Mouse (Mus musculus): ENCODE data around the gene Olfr433. TPM values are rescaled to one million over a fixed set of nuclear protein-coding genes. Genes with fewer than 3 reads are reported as not detected.
"Not testable (repeated sequence)": the region's sequence is repeated elsewhere in the genome, so short reads cannot be mapped to it uniquely, and the experiment has no call there.

Olfr433 gene
- polyA plus RNA-seq (2016; fragmentation: Nextera tagmentation; extraction: Ambion mirVana): 0.05 TPM in 1 of 2 replicates, not detected in the other

GRCm38 (mm10) chr1:174040523-174041177 is at the start of gene Olfr433:
Olfr433 (plus strand) TSS chr1:174040705.
- no peaks in the 10 kb centered on the region for H3K27me3 ChIP-seq (replicated peaks)
- H3K36me3 ChIP-seq: no peaks in the 10 kb centered on the region
- no peak for ATAC-seq (ENCODE audit: insufficient number of reproducible peaks, low FRiP score)
- no peak within 1 kb of the TSS for H3K4me2 ChIP-seq
- H3K4me3 ChIP-seq: no peak within 1 kb of the TSS
- no peak within 1 kb of the TSS for H3K27ac ChIP-seq (ENCODE audit: poor library complexity, severe bottlenecking)
- 67% methylated on average over 7 of the region's 7 CpGs for WGBS
- no peaks in the 10 kb centered on the region for H3K9me3 ChIP-seq (replicated peaks)
- no peaks in the 10 kb centered on the region for H3K4me1 ChIP-seq (replicated peaks)
- no peak within 1 kb of the TSS for H3K9ac ChIP-seq

- H3K4me1 ChIP-seq (replicated peaks): no peaks in the 10 kb centered on the region
Observed at GRCm38 (mm10) chr1:173995003-173995402, 45.5 kb upstream of the Olfr433 start.

GRCm38 (mm10) chr1:174004352-174005109 is 36.0 kb upstream of the Olfr433 start:
- not testable (repeated sequence) for ATAC-seq (ENCODE audit: insufficient number of reproducible peaks, low FRiP score); H3K9ac ChIP-seq; H3K4me1 ChIP-seq (replicated peaks); H3K27me3 ChIP-seq (replicated peaks); H3K4me3 ChIP-seq; H3K9me3 ChIP-seq (replicated peaks); H3K36me3 ChIP-seq; H3K4me2 ChIP-seq; H3K27ac ChIP-seq (ENCODE audit: poor library complexity, severe bottlenecking)
- WGBS: 49% methylated on average over 2 of the region's 3 CpGs

More at GRCm38 (mm10) chr1:173995003-173995402, 45.5 kb upstream of the Olfr433 start:
- no peaks in the 10 kb centered on the region for H3K27me3 ChIP-seq (replicated peaks)
- no peaks in the 10 kb centered on the region for H3K9me3 ChIP-seq (replicated peaks)
- H3K9ac ChIP-seq: no peak overlapping the region
- no peaks in the 10 kb centered on the region for H3K36me3 ChIP-seq
- H3K4me3 ChIP-seq: no peak overlapping the region
- no peak overlapping the region for H3K4me2 ChIP-seq
- 76% methylated on average over 4 of the region's 4 CpGs for WGBS
- no peak for ATAC-seq (ENCODE audit: insufficient number of reproducible peaks, low FRiP score)
- H3K27ac ChIP-seq (ENCODE audit: poor library complexity, severe bottlenecking): no peak overlapping the region

GRCm38 (mm10) chr1:174007050-174007449 is 33.5 kb upstream of the Olfr433 start:
- H3K27ac ChIP-seq (ENCODE audit: poor library complexity, severe bottlenecking); H3K27me3 ChIP-seq (replicated peaks); H3K4me2 ChIP-seq; H3K36me3 ChIP-seq; H3K9ac ChIP-seq; ATAC-seq (ENCODE audit: insufficient number of reproducible peaks, low FRiP score); H3K4me3 ChIP-seq; H3K9me3 ChIP-seq (replicated peaks); H3K4me1 ChIP-seq (replicated peaks): not testable (repeated sequence)

GRCm38 (mm10) chr1:174031698-174032097 is 8.8 kb upstream of the Olfr433 start, which contains the start of gene Ifi205:
Ifi205 (minus strand) TSS chr1:174031810.
- no peak for ATAC-seq (ENCODE audit: insufficient number of reproducible peaks, low FRiP score)

GRCm38 (mm10) chr1:174035841-174036240 is 4.7 kb upstream of the Olfr433 start:
- Histone ChIP-seq H3K4me3 (no peak overlapping the region), H3K27me3 (replicated peaks) (no peaks in the 10 kb centered on the region), H3K9me3 (replicated peaks) (no peaks in the 10 kb centered on the region), H3K27ac (ENCODE audit: poor library complexity, severe bottlenecking) (no peak overlapping the region), H3K4me2 (no peak overlapping the region), H3K9ac (no peak overlapping the region), H3K36me3 (no peaks in the 10 kb centered on the region), H3K4me1 (replicated peaks) (no peaks in the 10 kb centered on the region)
- WGBS: 64% methylated on average over 4 of the region's 4 CpGs
- ATAC-seq (ENCODE audit: insufficient number of reproducible peaks, low FRiP score): no peak

More at GRCm38 (mm10) chr1:174031698-174032097, 8.8 kb upstream of the Olfr433 start, which contains the start of gene Ifi205:
- H3K9ac ChIP-seq: no peak within 1 kb of the TSS
- no peaks in the 10 kb centered on the region for H3K27me3 ChIP-seq (replicated peaks)
- no peaks in the 10 kb centered on the region for H3K36me3 ChIP-seq
- H3K27ac ChIP-seq (ENCODE audit: poor library complexity, severe bottlenecking): no peak within 1 kb of the TSS
- H3K4me1 ChIP-seq (replicated peaks): no peaks in the 10 kb centered on the region
- no peak within 1 kb of the TSS for H3K4me3 ChIP-seq
- H3K4me2 ChIP-seq: no peak within 1 kb of the TSS
- WGBS: 59% methylated on average over 1 of the region's 1 CpGs
- no peaks in the 10 kb centered on the region for H3K9me3 ChIP-seq (replicated peaks)

GRCm38 (mm10) chr1:174038480-174038879 is 2.0 kb upstream of the Olfr433 start:
- H3K9me3 ChIP-seq (replicated peaks): no peaks in the 10 kb centered on the region
- H3K36me3 ChIP-seq: no peaks in the 10 kb centered on the region
- no peaks in the 10 kb centered on the region for H3K4me1 ChIP-seq (replicated peaks)
- H3K4me3 ChIP-seq: no peak overlapping the region
- 86% methylated on average over 3 of the region's 3 CpGs for WGBS
- H3K4me2 ChIP-seq: no peak overlapping the region
- no peak overlapping the region for H3K9ac ChIP-seq
- H3K27me3 ChIP-seq (replicated peaks): no peaks in the 10 kb centered on the region
- no peak for ATAC-seq (ENCODE audit: insufficient number of reproducible peaks, low FRiP score)
- H3K27ac ChIP-seq (ENCODE audit: poor library complexity, severe bottlenecking): no peak overlapping the region

GRCm38 (mm10) chr1:174042091-174042884 is 1.8 kb downstream of the Olfr433 start:
- not testable (repeated sequence) for H3K4me1 ChIP-seq (replicated peaks); H3K9ac ChIP-seq; H3K27me3 ChIP-seq (replicated peaks); H3K4me3 ChIP-seq; H3K36me3 ChIP-seq; H3K4me2 ChIP-seq; ATAC-seq (ENCODE audit: insufficient number of reproducible peaks, low FRiP score); H3K27ac ChIP-seq (ENCODE audit: poor library complexity, severe bottlenecking); H3K9me3 ChIP-seq (replicated peaks)
- WGBS: 85% methylated on average over 12 of the region's 12 CpGs

GRCm38 (mm10) chr1:174044431-174044830 is 3.9 kb downstream of the Olfr433 start:
- Histone ChIP-seq H3K4me2 (no peak overlapping the region), H3K9me3 (replicated peaks) (no peaks in the 10 kb centered on the region), H3K36me3 (no peaks in the 10 kb centered on the region), H3K4me1 (replicated peaks) (no peaks in the 10 kb centered on the region), H3K27me3 (replicated peaks) (no peaks in the 10 kb centered on the region), H3K4me3 (no peak overlapping the region), H3K27ac (ENCODE audit: poor library complexity, severe bottlenecking) (no peak overlapping the region), H3K9ac (no peak overlapping the region)
- ATAC-seq (ENCODE audit: insufficient number of reproducible peaks, low FRiP score): no peak
- 73% methylated on average over 2 of the region's 2 CpGs for WGBS

GRCm38 (mm10) chr1:174048227-174048626 is 7.7 kb downstream of the Olfr433 start:
- not testable (repeated sequence) for ATAC-seq (ENCODE audit: insufficient number of reproducible peaks, low FRiP score); H3K36me3 ChIP-seq
- 69% methylated on average over 6 of the region's 6 CpGs for WGBS

GRCm38 (mm10) chr1:174048893-174049292 is 8.4 kb downstream of the Olfr433 start, which contains the start of gene Olfr432:
Olfr432 (plus strand) TSS chr1:174049205.
- no peak for ATAC-seq (ENCODE audit: insufficient number of reproducible peaks, low FRiP score)
- no peaks in the 10 kb centered on the region for H3K27me3 ChIP-seq (replicated peaks)

More at GRCm38 (mm10) chr1:174048227-174048626, 7.7 kb downstream of the Olfr433 start:
- H3K4me2 ChIP-seq; H3K4me3 ChIP-seq; H3K27me3 ChIP-seq (replicated peaks); H3K9ac ChIP-seq; H3K9me3 ChIP-seq (replicated peaks); H3K4me1 ChIP-seq (replicated peaks); H3K27ac ChIP-seq (ENCODE audit: poor library complexity, severe bottlenecking): not testable (repeated sequence)

More at GRCm38 (mm10) chr1:174048893-174049292, 8.4 kb downstream of the Olfr433 start, which contains the start of gene Olfr432:
- no peaks in the 10 kb centered on the region for H3K36me3 ChIP-seq
- no peak within 1 kb of the TSS for H3K4me2 ChIP-seq
- no peaks in the 10 kb centered on the region for H3K4me1 ChIP-seq (replicated peaks)
- 66% methylated on average over 2 of the region's 2 CpGs for WGBS
- no peak within 1 kb of the TSS for H3K27ac ChIP-seq (ENCODE audit: poor library complexity, severe bottlenecking)
- no peak within 1 kb of the TSS for H3K4me3 ChIP-seq
- no peak within 1 kb of the TSS for H3K9ac ChIP-seq
- no peaks in the 10 kb centered on the region for H3K9me3 ChIP-seq (replicated peaks)

All from heart, embryonic 12.5 days (tissue).